Mouse (Mus musculus) intestine, postnatal 0 days (tissue): ENCODE measurements around the gene Cdca7l. TPM values are rescaled to one million over a fixed set of nuclear protein-coding genes. Genes with fewer than 3 reads are reported as not detected.
"Not testable (repeated sequence)": the region's sequence is repeated elsewhere in the genome, so short reads cannot be mapped to it uniquely, and the experiment has no call there.

Experiments used
- ATAC-seq: fragments of 200-750 bp; cut with Nextera tagmentation; 2 replicates; pipeline ENCODE4 v1.8.0; 2017; ENCODE audit warnings: mild to moderate bottlenecking, moderate TSS enrichment, moderate library complexity
- H3K27ac ChIP-seq: fragments of 300-500 bp; sonication (generic); 2 replicates; pipeline ENCODE4 v1.5.1; 2014; ENCODE audit warnings: mild to moderate bottlenecking, low read depth, low read length, moderate library complexity
- H3K27me3 ChIP-seq: fragments of 300-500 bp; sonication (generic); replicated peaks from 2 replicates; pipeline ENCODE4 v1.6.1; 2014; ENCODE audit warnings: low read length, mixed read lengths; ENCODE audit not compliant: control insufficient read depth, insufficient read depth
- H3K36me3 ChIP-seq: fragments of 300-500 bp; sonication (generic); 2 replicates; pipeline ENCODE4 v1.6.1; 2014; ENCODE audit warnings: mild to moderate bottlenecking, moderate library complexity; ENCODE audit not compliant: control insufficient read depth, insufficient read depth
- H3K4me1 ChIP-seq: fragments of 300-500 bp; sonication (generic); replicated peaks from 2 replicates; pipeline ENCODE4 v1.6.1; 2014; ENCODE audit warnings: antibody characterized with exemption, low read length, mixed read lengths; ENCODE audit not compliant: control insufficient read depth, insufficient read depth
- H3K4me2 ChIP-seq: fragments of 300-500 bp; sonication (generic); replicated peaks from 2 replicates; pipeline ENCODE4 v1.6.1; 2014; ENCODE audit warnings: low read depth, mild to moderate bottlenecking, moderate library complexity
- H3K4me3 ChIP-seq: fragments of 300-500 bp; sonication (generic); 2 replicates; pipeline ENCODE4 v1.5.1; 2014; ENCODE audit warnings: low read depth, low read length
- H3K9ac ChIP-seq: fragments of 300-500 bp; sonication (generic); 2 replicates; pipeline ENCODE4 v1.6.1; 2014; ENCODE audit warnings: mild to moderate bottlenecking, low read depth, low read length
- H3K9me3 ChIP-seq: fragments of 300-500 bp; sonication (generic); 2 replicates; pipeline ENCODE4 v1.6.1; 2016; ENCODE audit warnings: mixed run types; ENCODE audit not compliant: control insufficient read depth
- CTCF ChIP-seq: sonication (generic); IDR thresholded peaks from 2 replicates; pipeline ENCODE4 v1.5.1; 2016; ENCODE audit warnings: low read depth, mild to moderate bottlenecking, control low read depth, antibody characterized with exemption, moderate library complexity
- WGBS: fragments of 180-500 bp; shearing (Covaris S2); extraction: QIAGEN DNeasy Blood & Tissue Kit; methylation state at CpG from one replicate; pipeline ENCODE4 v1.1.7; 2014; 5-methylcytosine and 5-hydroxymethylcytosine counted together
- polyA plus RNA-seq: library from polyadenylated mRNA; unstranded; fragments of >200 nt; fragmentation: Nextera tagmentation; extraction: Ambion mirVana; gene quantifications from 2 replicates; pipeline ENCODE4 v1.2.1, GENCODE M21; 2015

Cdca7l gene
- polyA plus RNA-seq, 1 experiment from 2014 or later = 8.2 TPM

- WGBS = 89% methylated on average over 8 of the region's 8 CpGs
- no peak overlapping the region for H3K4me2 ChIP-seq
Measured at GRCm38 (mm10) chr12:117903671-117904070, 99.6 kb downstream of the Cdca7l start.

GRCm38 (mm10) chr12:117905232-117905840 is 101.2 kb downstream of the Cdca7l start:
- not testable (repeated sequence) for H3K27ac ChIP-seq, H3K27me3 ChIP-seq, H3K9ac ChIP-seq, H3K4me2 ChIP-seq, ATAC-seq, H3K9me3 ChIP-seq, H3K4me1 ChIP-seq, H3K4me3 ChIP-seq, H3K36me3 ChIP-seq
- WGBS = 84% methylated on average over 4 of the region's 4 CpGs

More at GRCm38 (mm10) chr12:117903671-117904070, 99.6 kb downstream of the Cdca7l start:
- no peak for TF ChIP-seq CTCF
- Histone ChIP-seq H3K9me3 (no peaks in the 10 kb centered on the region), H3K27me3 (no peaks in the 10 kb centered on the region), H3K27ac (no peak overlapping the region), H3K9ac (no peak overlapping the region), H3K4me1 (no peaks in the 10 kb centered on the region), H3K4me3 (no peak overlapping the region), H3K36me3 (no peaks in the 10 kb centered on the region)
- ATAC-seq = no peak

- Histone ChIP-seq H3K9me3 (no peaks in the 10 kb centered on the region), H3K27me3 (no peaks in the 10 kb centered on the region), H3K36me3 (no peaks in the 10 kb centered on the region), H3K4me2 (no peak overlapping the region), H3K4me1 (no peaks in the 10 kb centered on the region), H3K4me3 (no peak overlapping the region), H3K27ac (no peak overlapping the region), H3K9ac (no peak overlapping the region)
- WGBS = 76% methylated on average over 1 of the region's 1 CpGs
- no peak for ATAC-seq
- TF ChIP-seq CTCF = no peak
Measured at GRCm38 (mm10) chr12:117911396-117911795, 107.3 kb downstream of the Cdca7l start.

GRCm38 (mm10) chr12:117914613-117915245 is 110.6 kb downstream of the Cdca7l start:
- Histone ChIP-seq H3K4me3 (no peak overlapping the region), H3K36me3 (no peaks in the 10 kb centered on the region), H3K4me1 (no peaks in the 10 kb centered on the region), H3K27me3 (no peaks in the 10 kb centered on the region), H3K9me3 (no peaks in the 10 kb centered on the region), H3K27ac (no peak overlapping the region), H3K9ac (no peak overlapping the region), H3K4me2 (no peak overlapping the region)
- 55% methylated on average over 10 of the region's 10 CpGs for WGBS
- no peak for ATAC-seq
- no peak for TF ChIP-seq CTCF

- no peak for ATAC-seq
- TF ChIP-seq CTCF = no peak
- Histone ChIP-seq H3K4me2 (no peak overlapping the region), H3K36me3 (no peaks in the 10 kb centered on the region), H3K9ac (no peak overlapping the region), H3K4me1 (no peaks in the 10 kb centered on the region), H3K4me3 (no peak overlapping the region), H3K9me3 (no peaks in the 10 kb centered on the region), H3K27me3 (no peaks in the 10 kb centered on the region), H3K27ac (no peak overlapping the region)
- WGBS = 66% methylated on average over 10 of the region's 10 CpGs
Measured at GRCm38 (mm10) chr12:117915826-117916588, 111.9 kb downstream of the Cdca7l start.
